Mouse (Mus musculus) limb, embryonic 14.5 days (tissue): Measurements from ENCODE around the gene Gm10277. TPM values are rescaled to one million over a fixed set of nuclear protein-coding genes. Genes with fewer than 3 reads are reported as not detected.

Experiments
- ATAC-seq: fragments of 200-750 bp; cut with Nextera tagmentation; 2 replicates; pipeline ENCODE4 v1.8.0; 2017; ENCODE audit warnings: low read depth, moderate number of reproducible peaks, moderate TSS enrichment; ENCODE audit not compliant: low FRiP score
- DNase-seq: peaks from one replicate; pipeline ENCODE4 v3.0.0-alpha.2; 2015; ENCODE audit warnings: low spot score
- H3K27ac ChIP-seq: fragments of 300-500 bp; sonication (generic); replicated peaks from 2 replicates; pipeline ENCODE4 v1.5.1; 2014; ENCODE audit warnings: low read depth, mild to moderate bottlenecking, low read length, moderate library complexity, mixed read lengths
- H3K27me3 ChIP-seq: fragments of 300-500 bp; sonication (generic); 2 replicates; pipeline ENCODE4 v1.6.1; 2014; ENCODE audit warnings: low read length, mixed read lengths; ENCODE audit not compliant: control insufficient read depth, insufficient read depth
- H3K36me3 ChIP-seq: fragments of 300-500 bp; sonication (generic); 2 replicates; pipeline ENCODE4 v1.6.1; 2014; ENCODE audit warnings: mild to moderate bottlenecking, low read length, moderate library complexity, mixed read lengths; ENCODE audit not compliant: control insufficient read depth, insufficient read depth
- H3K4me1 ChIP-seq: fragments of 300-500 bp; sonication (generic); 2 replicates; pipeline ENCODE4 v1.6.1; 2014; ENCODE audit warnings: antibody characterized with exemption, low read length, mixed read lengths; ENCODE audit not compliant: control insufficient read depth, insufficient read depth
- H3K4me2 ChIP-seq: fragments of 300-500 bp; sonication (generic); replicated peaks from 2 replicates; pipeline ENCODE4 v1.6.1; 2014; ENCODE audit warnings: low read depth, mild to moderate bottlenecking, low read length, moderate library complexity; ENCODE audit not compliant: severe bottlenecking
- H3K4me3 ChIP-seq: fragments of 300-500 bp; sonication (generic); replicated peaks from 2 replicates; pipeline ENCODE4 v1.5.1; 2014; ENCODE audit warnings: low read length
- H3K9ac ChIP-seq: fragments of 300-500 bp; sonication (generic); 2 replicates; pipeline ENCODE4 v1.6.1; 2014; ENCODE audit warnings: mild to moderate bottlenecking, low read depth, low read length, moderate library complexity; ENCODE audit not compliant: severe bottlenecking
- H3K9me3 ChIP-seq: fragments of 300-500 bp; sonication (generic); 2 replicates; pipeline ENCODE4 v1.6.1; 2016; ENCODE audit warnings: low read length; ENCODE audit not compliant: control insufficient read depth
- POLR2A ChIP-seq: fragments of 200-500 bp; IDR thresholded peaks from 2 replicates; pipeline ENCODE4 v1.8.0; 2012; ENCODE audit warnings: inconsistent platforms, mild to moderate bottlenecking, moderate library complexity, borderline replicate concordance; ENCODE audit not compliant: insufficient read depth, insufficient read length; ENCODE audit errors: extremely low read depth
- WGBS: fragments of 180-500 bp; shearing (Covaris S2); extraction: QIAGEN DNeasy Blood & Tissue Kit; methylation state at CpG from one replicate; pipeline ENCODE4 v1.1.7; 2014; 5-methylcytosine and 5-hydroxymethylcytosine counted together
- polyA plus RNA-seq, 2 experiments: library from polyadenylated mRNA; depleted of rRNA in 1 of 2; stranded (reverse) in 1 of 2; unstranded in 1 of 2; fragments of >200 nt; fragmentation: Nextera tagmentation in 1 of 2; extraction: Ambion mirVana in 1 of 2; gene quantifications; 2 replicates each; pipeline versions ENCODE4 v1.2.1 to v1.2.3; 2012 to 2014

The Gm10277 gene
- polyA plus RNA-seq, 2 experiments = 0.89 TPM; not detected in 1

DNA sequence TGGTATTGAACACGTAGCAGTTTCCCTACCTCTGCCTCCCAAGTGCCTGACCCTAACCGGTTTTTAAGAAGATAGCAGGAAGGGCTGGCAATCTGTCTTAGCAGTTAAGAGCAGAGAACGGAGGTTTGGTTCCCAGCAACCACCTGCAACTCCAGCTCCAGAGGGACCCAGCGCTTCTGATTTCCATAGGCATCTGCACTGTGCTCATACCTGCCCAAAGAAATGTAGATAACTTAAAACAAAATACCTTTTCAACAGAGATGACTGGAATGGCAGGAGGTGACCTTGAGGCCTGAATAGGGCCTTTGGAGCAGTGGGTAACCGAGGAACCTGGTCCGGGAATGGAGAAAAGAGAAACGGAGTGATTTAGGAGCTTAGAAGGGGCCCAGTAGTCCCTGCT is 49.0 kb downstream of the Gm10277 start:
- no peaks in the 10 kb centered on the region for H3K4me1 ChIP-seq
- H3K9me3 ChIP-seq = no peaks in the 10 kb centered on the region
- no peak overlapping the region for H3K4me2 ChIP-seq
- no peaks in the 10 kb centered on the region for H3K27me3 ChIP-seq
- no peak for ATAC-seq
- H3K36me3 ChIP-seq = no peaks in the 10 kb centered on the region
- no peak overlapping the region for H3K27ac ChIP-seq
- no peak overlapping the region for H3K9ac ChIP-seq
- DNase-seq = no peak
- TF ChIP-seq POLR2A = no peak
- no peak overlapping the region for H3K4me3 ChIP-seq
- WGBS = 48% methylated on average over 7 of the region's 7 CpGs

DNA sequence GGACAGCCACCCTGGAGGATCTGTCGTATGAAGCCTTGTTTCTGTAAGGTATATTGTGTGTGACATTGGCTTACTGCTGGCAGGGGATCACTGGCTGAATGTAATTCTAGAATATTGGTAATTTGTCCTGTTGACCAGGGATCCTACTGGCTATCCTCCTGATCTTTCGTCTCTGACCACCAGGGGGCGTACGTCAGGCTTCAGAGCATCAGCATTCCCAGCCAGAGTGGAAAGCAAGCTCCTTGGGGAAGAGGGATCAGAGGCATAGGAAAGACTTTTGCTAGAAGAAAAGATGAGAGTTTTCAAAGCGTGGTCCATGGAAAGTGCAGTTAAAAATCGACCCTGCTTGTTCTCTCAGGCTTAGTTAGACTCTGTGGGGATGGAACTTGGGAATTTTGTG is 50.3 kb downstream of the Gm10277 start:
- no peaks in the 10 kb centered on the region for H3K9me3 ChIP-seq
- H3K4me2 ChIP-seq = no peak overlapping the region
- ATAC-seq = no peak
- DNase-seq = peak; percentile 84
- no peaks in the 10 kb centered on the region for H3K4me1 ChIP-seq
- H3K4me3 ChIP-seq = no peak overlapping the region
- H3K27ac ChIP-seq = no peak overlapping the region
- no peak for TF ChIP-seq POLR2A
- H3K36me3 ChIP-seq = no peaks in the 10 kb centered on the region
- H3K9ac ChIP-seq = no peak overlapping the region
- H3K27me3 ChIP-seq = no peaks in the 10 kb centered on the region
- 3% methylated on average over 6 of the region's 6 CpGs for WGBS

Other genes with a start within 250 kb of the Gm10277 start
- 11.8 TPM in 2 replicates for gene Taok1, start 179.9 kb downstream of the Gm10277 start, polyA plus RNA-seq (2012; rRNA removed)
- 19.2 and 19.3 TPM in 2 replicates for gene Taok1, start 179.9 kb downstream of the Gm10277 start, polyA plus RNA-seq (2014; fragmentation: Nextera tagmentation; extraction: Ambion mirVana)
- gene Nufip2, start 101.6 kb downstream of the Gm10277 start, polyA plus RNA-seq (2012; rRNA removed) = 19.5 and 21.3 TPM in 2 replicates
- gene Nufip2, start 101.6 kb downstream of the Gm10277 start, polyA plus RNA-seq (2014; fragmentation: Nextera tagmentation; extraction: Ambion mirVana) = 5.5 and 5.8 TPM in 2 replicates
- gene Cryba1, start 62.5 kb downstream of the Gm10277 start, polyA plus RNA-seq (2012; rRNA removed) = not detected in 2 replicates
- gene Cryba1, start 62.5 kb downstream of the Gm10277 start, polyA plus RNA-seq (2014; fragmentation: Nextera tagmentation; extraction: Ambion mirVana) = not detected in 2 replicates
- 42.9 and 47.0 TPM in 2 replicates for gene Myo18a, start 24.5 kb downstream of the Gm10277 start, polyA plus RNA-seq (2012; rRNA removed)
- 43.5 and 45.3 TPM in 2 replicates for gene Myo18a, start 24.5 kb downstream of the Gm10277 start, polyA plus RNA-seq (2014; fragmentation: Nextera tagmentation; extraction: Ambion mirVana)
- gene Pipox, start 106.3 kb upstream of the Gm10277 start, polyA plus RNA-seq (2012; rRNA removed) = 1.1 and 1.3 TPM in 2 replicates
- 0.94 and 1.1 TPM in 2 replicates for gene Pipox, start 106.3 kb upstream of the Gm10277 start, polyA plus RNA-seq (2014; fragmentation: Nextera tagmentation; extraction: Ambion mirVana)
- gene Sez6, start 143.1 kb upstream of the Gm10277 start, polyA plus RNA-seq (2012; rRNA removed) = 1.2 and 1.4 TPM in 2 replicates
- gene Sez6, start 143.1 kb upstream of the Gm10277 start, polyA plus RNA-seq (2014; fragmentation: Nextera tagmentation; extraction: Ambion mirVana) = 0.98 and 1.2 TPM in 2 replicates
- gene Phf12, start 195.0 kb upstream of the Gm10277 start, polyA plus RNA-seq (2012; rRNA removed) = 81.2 and 85.8 TPM in 2 replicates
- 18.3 and 19.7 TPM in 2 replicates for gene Phf12, start 195.0 kb upstream of the Gm10277 start, polyA plus RNA-seq (2014; fragmentation: Nextera tagmentation; extraction: Ambion mirVana)
- 14.7 and 18.2 TPM in 2 replicates for gene Dhrs13, start 244.5 kb upstream of the Gm10277 start, polyA plus RNA-seq (2012; rRNA removed)
- gene Dhrs13, start 244.5 kb upstream of the Gm10277 start, polyA plus RNA-seq (2014; fragmentation: Nextera tagmentation; extraction: Ambion mirVana) = 22.4 and 23.6 TPM in 2 replicates